Mouse (Mus musculus): ENCODE data around the gene Hspg2. TPM values are rescaled to one million over a fixed set of nuclear protein-coding genes. Genes with fewer than 3 reads are reported as not detected.
A peak's percentile ranks its signal among the peaks of the same experiment; 100 is the strongest.

Hspg2 gene
- polyA plus RNA-seq, 1 experiment from 2014 or later: 3.2 TPM

DNA sequence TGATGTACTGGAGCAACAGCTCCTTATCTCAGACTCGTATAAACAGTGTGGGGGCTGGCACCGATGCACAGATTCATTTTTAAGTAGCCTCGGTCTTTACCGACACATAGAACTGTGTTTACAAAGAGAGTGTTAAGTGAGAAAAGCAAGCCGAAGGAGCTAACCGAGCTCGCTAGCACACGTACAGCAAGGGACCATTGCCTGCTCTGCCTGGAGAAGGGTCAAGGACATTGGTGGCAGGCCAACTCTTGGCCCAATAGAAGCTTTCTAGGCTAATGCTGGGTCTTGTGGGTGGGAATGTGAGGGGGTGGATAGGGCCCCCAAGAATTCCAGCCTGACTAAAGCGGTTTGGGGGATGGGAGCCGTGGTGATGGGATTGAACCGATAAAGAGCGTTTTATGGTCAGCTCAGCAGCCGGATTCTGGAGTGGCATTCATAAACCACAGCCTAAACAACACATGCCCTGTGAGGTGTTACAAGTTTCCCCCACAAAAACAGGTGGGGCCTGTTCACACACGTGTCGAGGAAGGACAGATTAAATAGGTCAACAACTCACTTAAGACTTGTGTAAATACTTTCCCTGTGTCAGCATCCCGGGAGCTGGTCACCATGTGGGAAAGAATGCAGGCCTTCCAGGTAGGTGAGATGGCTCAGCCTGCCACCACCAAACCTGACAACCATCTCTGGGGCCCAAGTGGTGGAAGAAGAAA, 6.4 kb upstream of the Hspg2 start:
- Histone ChIP-seq H3K4me3 (replicated peaks) (no peak overlapping the region), H3K4me2 (no peak overlapping the region), H3K27ac (no peak overlapping the region), H3K9me3 (replicated peaks) (no peaks in the 10 kb centered on the region), H3K4me1 (replicated peaks) (peaks cover 21% of the 10 kb centered on the region), H3K27me3 (no peaks in the 10 kb centered on the region), H3K36me3 (no peaks in the 10 kb centered on the region), H3K9ac (no peak overlapping the region)
- no peak for DNase-seq
- 68% methylated on average over 16 of the region's 16 CpGs for WGBS (ENCODE audit: insufficient replicate concordance)
- no peak for ATAC-seq (ENCODE audit: low read depth)

DNA sequence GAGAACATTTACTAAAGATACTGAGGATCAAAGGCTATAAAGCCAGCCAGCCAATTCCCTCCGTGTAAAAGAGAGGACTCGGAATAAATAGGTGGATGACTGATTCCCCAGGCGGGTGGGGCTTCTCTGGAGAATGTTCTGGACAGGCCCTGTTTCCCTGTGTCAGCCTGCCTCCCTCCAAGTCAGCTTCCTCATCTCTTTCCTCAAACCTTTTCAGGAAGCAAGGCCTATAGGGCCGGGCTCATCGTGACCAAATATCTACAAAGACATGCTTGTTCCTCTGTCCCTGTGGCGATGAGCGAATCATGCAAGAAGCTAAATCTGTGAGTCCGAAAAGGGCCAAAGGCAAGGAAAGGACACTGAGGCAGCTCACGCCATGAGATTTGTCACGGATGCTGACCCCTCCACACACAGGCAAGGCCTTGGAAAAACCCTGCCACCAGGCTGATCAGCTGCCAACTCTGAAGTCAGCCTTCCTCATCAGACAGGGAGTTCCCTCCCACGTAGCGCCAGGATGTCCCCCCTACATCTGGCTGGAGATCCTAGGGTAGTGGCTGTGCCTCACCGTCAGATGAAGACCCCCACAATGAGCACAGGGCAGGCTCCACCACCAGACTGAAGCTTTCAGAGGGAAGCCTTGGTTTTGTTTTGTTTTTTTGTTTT, 3.3 kb upstream of the Hspg2 start:
- H3K4me1 ChIP-seq (replicated peaks): peaks cover 31% of the 10 kb centered on the region
- DNase-seq (no peak), ATAC-seq (ENCODE audit: low read depth) (no peak)
- H3K4me3 ChIP-seq (replicated peaks): no peak overlapping the region
- 58% methylated on average over 13 of the region's 13 CpGs for WGBS (ENCODE audit: insufficient replicate concordance)
- no peak overlapping the region for H3K9ac ChIP-seq
- no peaks in the 10 kb centered on the region for H3K36me3 ChIP-seq
- no peak overlapping the region for H3K4me2 ChIP-seq
- no peaks in the 10 kb centered on the region for H3K9me3 ChIP-seq (replicated peaks)
- peaks cover 17% of the 10 kb centered on the region for H3K27me3 ChIP-seq
- H3K27ac ChIP-seq: no peak overlapping the region; the same call in none of the 2 replicates

DNA sequence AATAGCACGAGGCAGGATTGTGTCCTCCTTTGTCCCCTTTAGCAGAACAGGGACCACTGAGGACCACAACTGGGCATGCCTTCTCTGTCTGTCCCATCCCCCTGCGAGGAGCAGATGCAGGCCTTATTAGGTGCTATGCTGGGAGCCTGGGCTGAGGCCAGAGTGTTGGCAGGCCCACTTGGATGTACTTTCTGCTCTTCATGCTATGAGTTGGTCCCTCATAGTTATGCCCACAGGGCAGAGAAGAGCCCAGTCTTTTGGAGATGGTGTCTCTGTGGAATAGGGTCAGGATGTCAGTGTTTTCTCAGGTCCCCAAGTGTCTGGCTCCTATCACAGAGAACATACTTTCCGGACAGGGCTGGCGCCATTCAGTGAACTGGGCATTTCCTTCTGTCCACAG, 1.6 kb upstream of the Hspg2 start:
- ATAC-seq (ENCODE audit: low read depth) (no peak), DNase-seq (no peak)
- H3K4me1 ChIP-seq (replicated peaks): peaks cover 41% of the 10 kb centered on the region
- no peaks in the 10 kb centered on the region for H3K36me3 ChIP-seq
- H3K27me3 ChIP-seq: peaks cover 21% of the 10 kb centered on the region
- H3K27ac ChIP-seq: no peak overlapping the region
- H3K9me3 ChIP-seq (replicated peaks): no peaks in the 10 kb centered on the region
- H3K4me3 ChIP-seq (replicated peaks): no peak overlapping the region
- H3K4me2 ChIP-seq: no peak overlapping the region
- WGBS (ENCODE audit: insufficient replicate concordance): 63% methylated on average over 4 of the region's 4 CpGs
- H3K9ac ChIP-seq: no peak overlapping the region

DNA sequence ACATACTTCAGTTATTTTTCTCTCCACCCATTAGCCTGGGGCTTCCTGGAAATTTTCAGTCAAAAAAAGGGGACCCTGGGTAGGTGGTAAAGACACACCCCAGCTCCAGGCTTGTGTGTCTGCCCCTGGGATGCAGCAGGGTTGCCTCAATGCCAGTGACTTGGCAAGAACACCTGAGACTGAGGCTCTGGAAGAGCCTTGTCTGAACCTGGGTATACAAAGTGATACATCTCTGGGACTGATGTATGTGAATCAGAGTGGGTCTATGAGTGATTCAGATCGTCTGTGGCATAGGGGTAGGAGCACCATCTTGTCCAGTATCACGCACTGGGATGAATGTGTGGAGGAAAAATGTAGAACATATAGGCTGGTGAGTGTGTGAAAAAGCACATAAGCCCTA, 1.0 kb upstream of the Hspg2 start:
- ATAC-seq (ENCODE audit: low read depth): no peak
- H3K4me1 ChIP-seq (replicated peaks): peaks cover 43% of the 10 kb centered on the region
- no peak for DNase-seq
- H3K9ac ChIP-seq: no peak overlapping the region
- H3K27me3 ChIP-seq: peaks cover 21% of the 10 kb centered on the region
- H3K4me3 ChIP-seq (replicated peaks): no peak overlapping the region
- 81% methylated on average over 2 of the region's 2 CpGs for WGBS (ENCODE audit: insufficient replicate concordance)
- no peaks in the 10 kb centered on the region for H3K36me3 ChIP-seq
- peak overlapping the region; percentile 85 for H3K4me2 ChIP-seq
- H3K9me3 ChIP-seq (replicated peaks): no peaks in the 10 kb centered on the region
- H3K27ac ChIP-seq: no peak overlapping the region

DNA sequence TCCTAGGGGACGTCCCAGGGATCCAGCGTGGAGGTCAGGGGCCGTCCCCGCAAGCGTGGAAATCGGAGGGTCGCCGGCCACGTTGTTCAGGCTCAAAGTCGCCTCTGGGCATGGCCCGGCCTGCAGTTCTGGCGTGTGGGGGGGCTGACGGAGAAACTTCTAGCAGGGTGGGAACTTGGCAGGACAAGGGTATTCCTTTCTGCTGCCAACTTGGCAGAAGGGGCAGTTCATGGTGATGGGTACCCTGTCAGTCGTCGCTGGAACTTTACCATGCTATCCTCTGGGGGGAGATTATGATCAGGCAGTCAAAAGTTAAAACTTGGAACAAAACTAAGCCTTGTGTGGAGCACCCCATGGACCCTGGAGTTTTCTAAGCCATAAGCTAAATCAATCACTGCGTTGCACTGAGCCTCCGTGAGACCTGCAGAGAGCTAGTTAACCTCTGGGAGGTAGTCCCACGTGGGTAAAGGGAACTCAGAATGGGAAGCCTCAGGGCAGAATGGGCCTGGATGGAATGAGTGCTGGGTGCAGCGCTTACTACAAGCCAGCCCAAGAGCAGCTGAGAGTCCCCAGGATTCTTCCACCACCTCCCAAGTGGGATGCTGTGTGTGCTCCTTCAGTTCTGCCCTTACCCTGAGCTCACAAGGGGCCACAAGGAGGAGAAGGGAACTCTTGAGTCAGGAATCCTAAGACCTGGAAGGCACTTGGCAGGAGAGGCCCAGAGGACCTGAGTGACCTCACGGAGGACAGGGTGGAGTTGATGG, 694 bp downstream of the Hspg2 start:
- Histone ChIP-seq H3K9ac (peak overlapping the region; percentile 74), H3K27ac (no peak overlapping the region)
- peak; percentile 8 for ATAC-seq (ENCODE audit: low read depth)

DNA sequence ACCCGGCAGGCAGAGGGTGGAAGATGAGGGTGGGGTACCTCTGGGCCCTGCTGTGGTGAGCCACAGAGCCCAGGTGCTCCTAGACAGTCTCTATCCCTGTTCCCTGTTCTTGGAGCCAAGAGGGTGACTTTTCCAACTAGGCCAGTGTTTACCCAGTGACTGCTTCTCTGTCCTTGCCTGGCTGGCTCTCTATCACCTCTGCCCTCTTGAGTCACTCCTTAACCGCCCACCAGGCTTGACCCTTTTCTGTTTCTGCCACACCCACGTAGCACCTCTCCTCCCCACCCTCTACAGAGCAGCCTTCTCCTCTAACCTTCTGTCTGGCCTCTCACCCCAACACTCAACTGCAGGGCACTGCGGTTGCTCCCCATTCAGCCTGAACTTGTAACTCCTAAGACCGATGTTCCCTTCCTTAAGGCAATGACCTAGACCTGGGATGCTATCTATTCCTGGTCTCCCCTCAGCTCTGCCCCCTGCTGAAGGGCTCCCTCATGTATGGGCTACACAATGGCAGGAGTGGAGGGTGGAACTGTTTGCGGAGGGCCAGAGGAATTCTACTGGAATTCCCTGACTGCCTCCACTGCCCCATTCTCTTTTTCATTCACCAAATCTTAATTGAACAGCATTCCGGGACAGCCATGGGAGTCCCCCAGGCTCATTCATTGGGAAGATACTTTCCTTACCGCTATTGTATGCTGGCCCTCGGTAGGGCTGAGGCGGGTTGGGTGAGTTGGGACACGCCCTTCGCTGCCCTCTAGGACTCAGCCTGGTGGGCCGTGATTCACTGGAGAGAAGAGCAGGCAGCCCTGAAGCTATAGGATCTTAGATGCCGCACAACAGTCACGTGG, 1.5 kb downstream of the Hspg2 start:
- Histone ChIP-seq H3K9me3 (replicated peaks) (no peaks in the 10 kb centered on the region), H3K4me1 (replicated peaks) (peaks cover 59% of the 10 kb centered on the region), H3K27me3 (peaks cover 21% of the 10 kb centered on the region), H3K4me3 (replicated peaks) (peak overlapping the region; percentile 66), H3K9ac (peak overlapping the region; percentile 74), H3K27ac (0 out of 2 replicates have a peak overlapping the region, but pooled peaks have one; percentile 9), H3K4me2 (peak overlapping the region; percentile 85), H3K36me3 (no peaks in the 10 kb centered on the region)
- no peak for ATAC-seq (ENCODE audit: low read depth)
- DNase-seq: no peak
- 40% methylated on average over 15 of the region's 15 CpGs for WGBS (ENCODE audit: insufficient replicate concordance)

More for the DNA sequence above, 694 bp downstream of the Hspg2 start:
- Histone ChIP-seq H3K27me3 (peaks cover 21% of the 10 kb centered on the region), H3K9me3 (replicated peaks) (no peaks in the 10 kb centered on the region), H3K4me2 (peak overlapping the region; percentile 85), H3K4me3 (replicated peaks) (peak overlapping the region; percentile 66), H3K4me1 (replicated peaks) (peaks cover 59% of the 10 kb centered on the region), H3K36me3 (no peaks in the 10 kb centered on the region)
- no peak for DNase-seq
- 9% methylated on average over 20 of the region's 20 CpGs for WGBS (ENCODE audit: insufficient replicate concordance)

DNA sequence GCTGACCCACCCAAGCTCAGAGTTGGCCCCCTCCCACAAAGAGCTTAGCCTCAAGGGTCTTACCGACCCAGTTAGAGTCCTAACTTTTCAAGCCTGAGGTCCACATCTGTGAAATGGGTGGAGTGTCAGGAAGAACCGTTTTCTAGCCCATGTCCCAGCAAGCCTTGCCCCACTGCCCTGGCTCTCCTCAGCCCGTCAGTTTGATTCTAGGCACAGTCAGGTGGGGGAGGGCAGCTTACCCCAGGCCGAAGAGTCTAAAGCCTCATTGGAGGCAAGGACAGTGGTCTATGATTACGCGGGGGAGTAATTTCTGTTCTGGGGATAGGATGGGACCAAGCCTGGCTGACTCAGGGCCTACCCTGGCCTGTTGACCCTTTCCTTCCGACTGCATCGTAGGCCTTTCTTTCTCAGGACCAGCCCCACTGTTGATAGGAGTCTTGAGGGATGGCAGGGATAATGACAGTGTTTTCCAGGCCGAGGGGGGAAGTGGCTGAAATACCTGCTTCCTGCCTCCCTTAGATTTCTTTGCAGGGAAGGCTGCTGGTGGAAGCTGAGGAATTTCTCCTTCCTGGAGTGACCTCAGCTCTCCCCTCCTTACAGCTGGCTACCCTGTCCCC, 2.2 kb downstream of the Hspg2 start:
- 61% methylated on average over 9 of the region's 9 CpGs for WGBS (ENCODE audit: insufficient replicate concordance)
- H3K4me2 ChIP-seq: peak overlapping the region; percentile 85
- H3K9ac ChIP-seq: no peak overlapping the region
- DNase-seq (no peak), ATAC-seq (ENCODE audit: low read depth) (0 out of 2 replicates have a peak, but pooled peaks have one; percentile 7)
- no peaks in the 10 kb centered on the region for H3K36me3 ChIP-seq
- H3K9me3 ChIP-seq (replicated peaks): no peaks in the 10 kb centered on the region
- H3K4me3 ChIP-seq (replicated peaks): peak overlapping the region; percentile 66; the same call in 1 of the 2 replicates
- H3K27me3 ChIP-seq: peaks cover 21% of the 10 kb centered on the region
- peak overlapping the region; percentile 53; the same call in 1 of the 2 replicates for H3K27ac ChIP-seq
- peaks cover 65% of the 10 kb centered on the region for H3K4me1 ChIP-seq (replicated peaks)

DNA sequence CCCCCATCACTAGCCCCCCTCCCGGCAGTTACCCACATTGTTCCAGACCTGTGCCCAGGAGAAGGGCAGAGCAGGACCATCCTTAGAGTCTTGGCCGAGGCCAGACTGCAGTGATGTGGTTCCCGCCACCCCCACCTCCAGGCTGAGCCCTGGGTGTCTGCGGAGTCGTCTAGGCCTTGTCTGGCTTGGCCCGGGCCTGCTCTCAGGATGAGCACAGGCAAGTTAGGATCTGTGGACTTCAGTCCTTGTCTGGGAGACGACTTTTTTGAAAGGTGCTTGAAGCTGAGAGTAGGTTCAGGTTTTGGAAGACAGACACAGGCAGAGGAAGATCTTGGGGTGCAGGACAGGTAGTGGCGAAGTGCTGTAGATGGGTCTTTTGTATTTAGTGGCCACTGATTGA, 2.8 kb downstream of the Hspg2 start:
- 59% methylated on average over 8 of the region's 8 CpGs for WGBS (ENCODE audit: insufficient replicate concordance)
- H3K4me1 ChIP-seq (replicated peaks): peaks cover 70% of the 10 kb centered on the region
- ATAC-seq (ENCODE audit: low read depth) (no peak), DNase-seq (no peak)
- peaks cover 21% of the 10 kb centered on the region for H3K27me3 ChIP-seq
- no peak overlapping the region for H3K9ac ChIP-seq
- no peaks in the 10 kb centered on the region for H3K36me3 ChIP-seq
- H3K27ac ChIP-seq: peak overlapping the region; percentile 53
- H3K4me3 ChIP-seq (replicated peaks): no peak overlapping the region
- no peaks in the 10 kb centered on the region for H3K9me3 ChIP-seq (replicated peaks)
- H3K4me2 ChIP-seq: 0 out of 2 replicates have a peak overlapping the region, but pooled peaks have one; percentile 10

DNA sequence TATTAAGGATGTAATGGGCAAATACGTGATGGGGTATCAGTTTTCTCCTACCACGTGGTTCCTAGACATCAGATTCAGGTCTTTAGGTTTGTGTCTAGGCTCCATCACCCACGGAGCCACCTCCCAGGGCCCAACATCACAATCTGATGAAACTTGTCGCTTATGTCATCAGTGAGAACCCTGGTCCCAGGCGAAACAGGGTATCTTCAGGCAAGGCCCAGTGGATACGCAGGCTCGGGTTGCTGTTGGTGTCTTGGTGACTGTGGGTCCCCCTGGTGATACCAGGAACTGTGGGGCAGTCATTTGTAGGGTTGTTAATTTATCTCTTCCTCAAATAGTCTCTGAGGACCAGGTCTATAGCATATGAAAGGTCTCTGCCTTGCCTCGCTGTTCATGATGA, 4.7 kb downstream of the Hspg2 start:
- no peak overlapping the region for H3K27ac ChIP-seq
- no peaks in the 10 kb centered on the region for H3K36me3 ChIP-seq
- no peak overlapping the region for H3K9ac ChIP-seq
- H3K9me3 ChIP-seq (replicated peaks): no peaks in the 10 kb centered on the region
- DNase-seq (no peak), ATAC-seq (ENCODE audit: low read depth) (no peak)
- H3K4me1 ChIP-seq (replicated peaks): peaks cover 81% of the 10 kb centered on the region
- 0 out of 2 replicates have a peak overlapping the region, but pooled peaks have one; percentile 13 for H3K4me2 ChIP-seq
- 68% methylated on average over 8 of the region's 8 CpGs for WGBS (ENCODE audit: insufficient replicate concordance)
- H3K27me3 ChIP-seq: peaks cover 24% of the 10 kb centered on the region
- no peak overlapping the region for H3K4me3 ChIP-seq (replicated peaks)

DNA sequence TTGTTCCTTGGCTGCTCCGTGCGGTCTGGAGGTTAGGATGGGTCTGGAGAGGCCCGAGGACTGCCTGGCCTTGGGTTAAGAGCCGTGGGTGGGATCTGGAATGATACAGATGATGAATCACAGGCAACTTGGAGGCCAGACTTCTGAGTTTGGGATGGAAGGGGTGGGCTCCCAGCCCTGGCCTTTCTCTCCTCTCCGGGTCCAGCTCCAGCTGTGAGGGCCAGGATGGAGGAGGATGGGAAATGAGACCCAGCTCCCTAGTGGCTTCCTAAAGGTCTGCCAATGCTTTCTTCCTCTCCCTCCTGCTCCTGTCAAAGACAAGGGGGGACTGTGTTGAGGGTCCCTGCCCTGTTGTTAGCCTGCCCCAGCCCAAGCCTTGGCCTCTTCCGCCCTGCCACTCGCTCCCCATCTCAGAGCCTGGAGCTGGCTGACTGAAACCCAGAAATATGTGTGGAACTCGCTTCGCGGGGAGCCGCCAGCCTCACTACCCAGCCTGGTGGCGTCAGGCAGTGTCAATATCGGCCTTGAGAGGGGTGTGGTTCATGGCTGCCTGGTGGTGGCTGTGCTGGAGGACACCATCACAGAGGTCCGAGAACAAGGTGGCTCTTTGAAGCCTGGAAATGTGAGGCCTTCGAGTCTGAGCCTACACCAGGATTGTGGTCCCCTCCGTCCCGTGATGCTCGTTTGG, 5.3 kb downstream of the Hspg2 start:
- Histone ChIP-seq H3K27ac (no peak overlapping the region), H3K36me3 (no peaks in the 10 kb centered on the region), H3K27me3 (peaks cover 22% of the 10 kb centered on the region), H3K4me1 (replicated peaks) (peaks cover 82% of the 10 kb centered on the region), H3K9ac (no peak overlapping the region), H3K9me3 (replicated peaks) (no peaks in the 10 kb centered on the region), H3K4me3 (replicated peaks) (no peak overlapping the region), H3K4me2 (0 out of 2 replicates have a peak overlapping the region, but pooled peaks have one; percentile 13)
- no peak for ATAC-seq (ENCODE audit: low read depth)
- 59% methylated on average over 18 of the region's 18 CpGs for WGBS (ENCODE audit: insufficient replicate concordance)
- no peak for DNase-seq

Measured in liver, embryonic 13.5 days (tissue).